Mouse (Mus musculus): ENCODE measurements at regions not wholly inside any gene's neighbourhood (a gene's known extent, or its start where the extent isn't known, plus 50 kb on each side); places are given as distances from the start of the nearest gene placed in this dataset.
A peak's percentile ranks its signal among the peaks of the same experiment; 100 is the strongest.

GRCm38 (mm10) chr13:114237391-114237790 lies 150.7 kb downstream of the Ndufs4 start:
- no peak for DNase-seq (ENCODE audit: low spot score)

DNA sequence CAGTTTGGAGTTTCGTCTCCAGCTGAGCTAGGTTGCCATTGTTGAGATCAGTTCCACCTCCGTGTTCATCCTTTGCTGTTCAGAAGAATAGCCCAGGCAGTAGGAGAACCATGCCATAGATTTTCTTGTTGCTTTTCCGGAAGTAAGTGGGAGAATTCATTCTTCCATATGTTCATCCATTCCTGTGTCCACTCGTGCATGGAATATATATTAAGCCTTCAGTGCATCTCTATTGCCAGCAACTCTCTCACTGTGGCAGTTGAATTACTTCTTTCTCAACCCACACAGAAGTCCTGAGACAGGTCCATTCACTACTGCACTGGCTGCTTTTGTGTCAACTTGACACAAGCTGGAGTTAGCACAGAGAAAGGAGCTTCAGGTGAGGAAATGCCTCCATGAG lies 152.2 kb downstream of the Ndufs4 start:
- no peak for DNase-seq (ENCODE audit: low spot score)

DNA sequence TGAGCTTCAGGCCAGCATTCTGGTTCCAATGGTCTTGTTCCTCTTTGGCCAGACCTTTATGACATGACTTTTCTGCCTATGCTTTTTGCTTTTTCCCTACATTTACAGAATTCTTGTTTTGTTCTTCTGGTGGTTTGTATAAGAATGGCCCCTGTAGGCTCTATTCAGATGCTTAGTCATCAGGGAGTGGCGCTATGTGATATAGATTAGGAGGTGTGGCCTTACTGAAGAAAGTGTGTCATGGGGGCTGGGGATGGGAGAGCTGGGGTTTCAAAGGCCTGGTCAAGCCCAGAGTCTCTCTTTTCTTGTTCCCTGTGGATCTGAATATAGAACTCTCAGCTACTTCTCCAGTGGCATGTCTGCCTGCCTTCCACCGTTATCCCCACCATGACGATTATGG lies 155.9 kb downstream of the Ndufs4 start:
- DNase-seq (ENCODE audit: low spot score) = no peak

DNA sequence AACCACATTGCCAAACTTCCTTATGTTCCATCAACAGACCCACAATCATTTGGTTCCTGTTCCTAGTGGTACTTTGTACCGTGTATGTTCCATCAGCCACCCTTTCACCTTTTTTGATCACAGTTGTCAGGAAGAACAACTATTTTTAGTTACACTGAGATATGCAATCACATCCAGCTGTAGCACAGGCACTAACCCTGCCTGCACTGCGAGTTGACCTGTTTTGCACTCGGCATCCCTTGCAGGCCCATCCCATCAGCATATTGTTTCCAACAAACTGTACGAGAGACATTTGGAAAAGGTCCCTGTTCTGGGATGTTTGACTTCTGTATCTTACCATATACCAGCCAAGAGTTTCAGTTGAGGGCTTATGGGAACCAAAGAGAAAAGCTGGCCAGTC lies 157.5 kb downstream of the Ndufs4 start:
- DNase-seq (ENCODE audit: low spot score) = no peak

GRCm38 (mm10) chr13:114227046-114227445 lies 161.0 kb downstream of the Ndufs4 start:
- no peak for DNase-seq (ENCODE audit: low spot score)

DNA sequence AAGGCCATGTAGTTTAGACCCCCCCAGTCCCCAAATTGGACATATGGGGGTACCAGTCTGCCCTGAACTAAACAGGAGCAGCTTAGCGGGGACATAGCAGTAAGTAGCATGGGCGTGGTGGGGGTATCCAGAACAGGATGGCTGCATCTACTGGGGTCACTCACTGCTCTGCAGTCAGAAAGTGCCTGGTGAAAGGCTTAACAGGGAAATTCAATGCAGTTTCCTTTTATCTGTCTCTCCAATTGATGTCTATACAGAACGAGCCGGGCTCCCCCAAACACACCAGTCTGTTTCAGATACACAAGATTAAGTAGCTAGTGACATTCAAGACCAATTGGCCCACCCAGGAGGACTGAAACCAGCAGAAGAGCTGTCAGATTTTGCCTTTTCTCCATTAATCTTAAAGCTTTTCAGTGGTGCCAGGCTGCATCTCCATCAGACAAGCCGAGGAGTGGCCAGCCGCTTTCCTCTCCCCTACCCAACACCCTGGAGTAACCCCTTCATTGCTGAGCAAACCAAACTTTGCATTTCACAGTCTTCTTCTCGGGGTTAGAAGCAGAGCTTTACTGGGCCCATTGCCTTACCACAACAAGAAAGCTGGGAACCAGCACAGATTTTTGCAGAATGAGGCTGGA lies 161.7 kb downstream of the Ndufs4 start:
- DNase-seq (ENCODE audit: low spot score) = no peak

GRCm38 (mm10) chr13:114219870-114220492 lies 168.1 kb downstream of the Ndufs4 start:
- no peak for DNase-seq (ENCODE audit: low spot score)

DNA sequence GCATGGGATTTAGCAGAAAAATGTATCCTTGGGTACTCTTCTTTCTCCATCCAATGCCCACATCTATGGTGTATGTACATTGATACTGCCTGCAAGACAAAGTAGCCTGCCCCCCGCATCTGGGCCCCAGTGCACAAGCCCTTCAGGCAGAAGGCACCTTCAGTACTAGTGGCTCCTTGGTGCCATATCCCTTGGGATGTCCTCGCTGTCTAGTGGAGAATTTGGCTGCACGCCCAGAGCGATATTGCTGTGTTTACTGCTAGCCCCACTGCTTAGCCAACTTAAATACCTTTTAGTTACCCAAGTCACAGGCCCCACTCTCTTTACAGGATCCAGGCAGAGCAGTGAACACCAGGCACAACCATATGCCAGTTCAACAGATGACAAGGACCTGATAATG lies 173.0 kb downstream of the Ndufs4 start:
- DNase-seq (ENCODE audit: low spot score) = peak; percentile 10
